Mouse (Mus musculus) kidney, adult 2 months (tissue): ENCODE results near the gene Sirt3.

ENCODE experiments used
- CTCF ChIP-seq: fragments of 200-500 bp; conservative IDR thresholded peaks from 2 replicates; pipeline ENCODE4 v1.5.1; 2011; ENCODE audit warnings: low read depth, mild to moderate bottlenecking, control low read depth, low read length, moderate library complexity, mixed read lengths; ENCODE audit not compliant: insufficient read depth, insufficient read length
- POLR2A ChIP-seq: fragments of 200-500 bp; IDR thresholded peaks from one replicate; pipeline ENCODE4 v1.6.1; 2011; ENCODE audit warnings: low read depth, low read length, control low read depth

DNA sequence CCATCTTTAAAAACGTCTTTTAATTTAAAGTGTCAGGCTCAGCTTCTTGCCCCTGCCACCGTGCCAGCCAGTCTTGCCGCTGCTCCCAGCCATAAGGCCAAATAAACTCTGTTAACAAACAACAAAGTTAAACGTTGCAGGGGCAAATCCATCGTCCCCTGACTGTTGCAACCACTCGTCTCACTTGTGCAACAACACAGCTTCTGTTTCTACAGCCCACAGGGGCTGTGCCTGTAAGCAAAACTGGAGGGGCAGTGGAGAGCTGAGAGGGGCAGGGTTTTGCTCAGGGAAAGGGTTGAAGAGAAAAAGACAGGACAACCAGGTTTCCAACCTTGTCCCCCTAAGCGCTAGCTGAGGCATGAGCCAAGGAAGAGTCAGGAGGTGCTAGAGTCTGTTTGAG, 26.1 kb upstream of the Sirt3 start:
- no peak for TF ChIP-seq POLR2A
- no peak for TF ChIP-seq CTCF
